Mouse (Mus musculus) A20 (cell line): ENCODE data around the gene Caml.
A peak's percentile ranks its signal among the peaks of the same experiment; 100 is the strongest.
"Not testable (repeated sequence)": the region's sequence is repeated elsewhere in the genome, so short reads cannot be mapped to it uniquely, and the experiment has no call there.

Experiments used
- DNase-seq: peaks from one replicate; pipeline ENCODE4 v3.0.0-alpha.2; 2011; ENCODE audit warnings: low read depth, low spot score

Gene Caml

GRCm38 (mm10) chr13:55622649-55623541 is at the start of gene Caml:
TSS of gene Caml (plus strand) at chr13:55623005.
- DNase-seq, result peak; percentile 95

GRCm38 (mm10) chr13:55573432-55573831 is 49.4 kb upstream of the Caml start, which contains the start of gene Tmed9:
TSS of gene Tmed9 (plus strand) at chr13:55573732.
- no peak for DNase-seq

DNA sequence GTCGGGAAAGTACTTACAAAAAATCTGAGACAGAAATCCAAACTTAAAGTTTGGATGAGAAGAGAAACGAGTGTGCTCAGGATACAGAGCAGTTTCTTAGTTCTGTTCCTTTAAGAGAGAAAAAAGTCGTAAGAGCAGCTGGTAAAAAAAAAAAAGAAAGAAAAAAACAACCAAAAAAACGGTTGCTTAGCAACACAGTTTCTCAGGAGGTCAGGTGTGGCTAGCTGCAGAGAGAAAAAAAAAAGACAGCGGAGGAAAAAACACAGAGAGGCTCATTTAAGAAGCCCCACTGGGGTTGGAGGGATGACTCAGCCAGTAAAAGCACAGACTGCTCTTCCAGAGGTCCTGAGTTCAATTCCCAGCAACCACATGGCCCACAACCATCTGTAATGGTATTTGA is 48.5 kb upstream of the Caml start:
- DNase-seq, result no peak

DNA sequence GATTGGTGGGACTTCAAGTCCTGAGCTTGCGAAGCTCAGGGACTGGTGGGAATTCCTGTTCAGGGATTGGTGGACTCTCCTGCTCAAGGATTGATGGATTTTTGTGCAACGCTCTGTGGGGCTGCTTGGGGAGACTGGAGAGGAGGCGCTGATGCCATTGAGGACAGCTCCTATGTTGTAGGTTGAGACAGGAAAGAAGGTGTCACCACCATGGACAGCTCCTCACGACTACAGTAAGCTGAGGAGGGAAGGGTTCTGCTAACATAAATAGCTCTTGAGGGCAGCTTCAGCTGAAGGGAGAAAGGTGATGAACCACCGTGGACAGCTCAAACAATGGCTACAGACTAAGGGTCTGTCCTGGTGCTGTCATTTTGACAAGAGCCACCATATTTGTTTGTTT is 46.9 kb upstream of the Caml start:
- DNase-seq, result peak; percentile 34

DNA sequence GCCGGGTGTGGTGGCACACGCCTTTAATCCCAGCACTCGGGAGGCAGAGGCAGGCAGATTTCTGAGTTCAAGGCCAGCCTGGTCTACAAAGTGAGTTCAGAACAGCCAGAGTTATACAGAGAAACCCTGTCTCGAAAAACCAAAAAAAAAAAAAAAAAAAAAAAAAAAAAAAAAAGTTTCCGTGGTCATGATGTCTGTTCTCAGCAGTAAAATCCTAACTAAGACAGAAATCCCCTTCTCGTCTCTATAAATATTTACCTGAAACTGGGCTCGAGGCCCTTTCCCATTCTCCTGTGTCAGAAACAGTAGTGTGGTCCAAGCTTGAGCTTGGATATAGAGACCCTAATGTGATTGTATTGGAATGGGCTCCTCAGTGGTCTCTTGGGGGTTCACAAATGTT is 45.9 kb upstream of the Caml start:
- not testable (repeated sequence) for DNase-seq

DNA sequence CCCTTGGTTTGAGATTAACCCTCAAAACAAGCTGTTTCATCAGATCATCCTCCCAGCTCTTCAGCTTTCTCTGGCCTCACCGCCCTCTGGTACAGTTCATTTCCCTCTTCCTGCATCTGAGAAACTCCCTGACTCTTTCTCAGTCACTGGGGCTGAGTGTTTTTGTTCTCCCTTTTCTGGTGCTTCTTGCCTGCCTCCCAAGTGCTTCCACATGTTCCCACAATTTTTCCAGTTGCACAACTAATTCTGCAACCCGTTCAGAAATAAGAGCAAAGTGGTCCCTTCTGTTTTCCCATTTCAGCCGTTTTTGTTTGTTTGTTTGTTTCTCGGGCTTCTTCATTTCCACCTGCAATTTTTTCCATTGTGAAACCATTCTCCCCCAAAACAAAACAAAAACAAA is 44.7 kb upstream of the Caml start:
- DNase-seq, result no peak

DNA sequence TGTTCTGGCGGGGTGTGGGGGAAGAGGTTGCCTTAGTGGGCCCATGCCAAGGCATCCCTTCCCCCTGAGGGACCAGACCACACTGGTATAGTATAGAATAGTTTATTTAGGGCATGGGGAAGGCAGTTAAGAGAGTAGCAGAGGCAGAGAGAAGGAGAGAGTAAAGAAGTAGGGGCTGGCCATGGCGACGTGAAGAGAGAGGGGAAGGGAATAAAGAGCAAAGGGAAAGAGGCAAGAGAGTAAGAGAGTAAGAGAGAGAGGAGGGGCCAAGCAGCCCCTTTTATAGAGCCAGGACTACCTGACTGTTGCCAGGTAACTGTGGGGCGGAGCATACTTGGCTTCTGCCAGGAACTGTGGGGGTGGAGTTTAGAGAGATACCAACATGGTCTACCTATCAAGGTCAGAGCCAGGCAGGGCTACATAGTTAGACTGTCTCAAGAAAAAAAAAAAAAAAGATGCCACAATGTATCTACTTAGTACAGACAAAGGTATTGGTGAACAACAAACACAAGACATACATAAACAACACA is 30.8 kb upstream of the Caml start:
- DNase-seq, result no peak

GRCm38 (mm10) chr13:55592512-55593253 is 30.1 kb upstream of the Caml start:
- peak; percentile 97 for DNase-seq

GRCm38 (mm10) chr13:55593254-55593747 is 29.5 kb upstream of the Caml start:
- no peak for DNase-seq

DNA sequence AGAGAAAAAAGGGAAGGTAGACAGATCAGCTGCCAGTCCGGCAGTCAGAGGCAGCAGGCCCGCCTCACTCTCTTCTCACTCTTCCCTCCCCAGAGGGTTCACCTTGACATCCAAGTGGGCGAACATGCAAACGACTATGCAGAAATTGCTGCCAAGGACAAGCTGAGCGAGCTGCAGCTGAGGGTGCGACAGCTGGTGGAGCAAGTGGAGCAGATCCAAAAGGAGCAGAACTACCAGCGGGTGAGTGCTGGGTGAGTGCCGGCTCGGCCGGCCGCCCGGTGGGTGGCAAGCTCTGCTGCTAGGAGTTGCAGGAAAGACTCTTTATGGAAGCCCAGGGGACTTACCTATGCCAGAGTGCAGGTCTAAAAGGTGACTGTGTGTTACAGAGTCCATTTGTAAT is 27.4 kb upstream of the Caml start:
- no peak for DNase-seq

GRCm38 (mm10) chr13:55596802-55597201 is 26.0 kb upstream of the Caml start:
- DNase-seq, result no peak

DNA sequence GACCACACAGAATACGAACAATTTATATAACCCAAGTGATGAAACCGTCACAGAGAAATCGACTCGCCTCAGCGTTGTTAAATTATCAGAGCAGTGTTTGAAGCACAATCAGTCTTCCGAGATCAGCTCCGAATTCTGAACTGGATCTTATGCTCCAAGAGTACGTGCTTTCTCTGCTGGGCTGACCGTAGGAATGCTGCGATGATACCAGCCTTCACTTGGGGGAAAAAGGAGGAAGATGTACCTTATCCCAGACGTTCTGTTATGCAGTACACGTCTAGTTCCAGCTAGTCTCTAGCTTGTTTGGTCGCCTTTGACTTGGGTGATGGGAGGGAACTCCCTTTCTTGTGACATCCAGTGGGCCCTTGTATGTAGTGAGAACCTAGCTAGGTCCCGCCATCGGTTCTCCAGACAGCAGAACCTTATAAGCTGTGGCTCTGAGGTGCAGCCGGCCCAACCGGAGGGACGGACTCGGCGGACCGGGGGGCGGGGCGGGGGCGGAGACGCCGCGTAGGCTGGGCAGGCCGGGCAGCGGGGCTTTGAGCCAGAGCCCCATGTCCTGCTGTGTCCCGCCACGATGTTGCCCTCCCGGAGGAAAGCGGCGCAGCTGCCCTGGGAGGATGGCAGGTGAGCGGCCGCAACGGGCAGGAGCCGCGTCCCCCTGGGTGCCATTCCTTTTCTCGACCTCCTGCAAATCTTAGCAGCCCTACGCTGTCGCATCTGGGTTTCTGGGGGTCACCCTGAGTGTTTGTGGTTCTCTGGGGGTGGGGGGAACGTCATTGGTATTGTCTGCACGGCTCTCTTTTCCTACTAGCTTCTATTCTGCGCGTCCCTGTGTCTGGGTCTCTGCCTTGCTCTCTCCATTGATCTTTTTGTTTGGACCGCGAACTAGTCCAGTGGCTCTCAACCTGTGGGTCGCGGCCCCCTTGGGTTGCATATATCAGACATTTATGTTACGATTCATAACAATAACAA is 23.0 kb upstream of the Caml start, which contains the start of gene B4galt7:
B4galt7 (plus strand) TSS at position 331 of the 975 bp plus-strand sequence.
- peak; percentile 86 for DNase-seq

- peak; percentile 55 for DNase-seq
These were observed 22.1 kb upstream of the Caml start for GRCm38 (mm10) chr13:55600657-55601056.

DNA sequence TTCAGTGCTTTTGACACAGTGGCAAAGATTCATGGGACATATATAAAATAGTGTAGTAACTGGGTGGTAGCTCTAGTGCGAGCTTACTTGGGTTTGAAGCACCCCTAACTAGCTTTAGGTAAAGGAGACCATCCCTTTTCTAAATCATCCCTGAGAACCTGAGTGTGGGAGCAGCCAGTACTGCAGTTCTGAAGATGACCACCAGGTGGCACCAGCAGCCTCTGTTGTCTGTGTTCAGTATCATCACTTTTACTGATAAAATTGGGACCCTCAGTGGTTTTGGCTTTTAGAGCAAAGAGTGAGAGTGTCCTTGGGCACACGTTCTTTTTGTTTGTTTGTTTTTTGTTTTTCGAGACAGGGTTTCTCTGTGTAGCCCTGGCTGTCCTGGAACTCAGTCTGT is 21.2 kb upstream of the Caml start:
- peak; percentile 67 for DNase-seq

GRCm38 (mm10) chr13:55604606-55605005 is 18.2 kb upstream of the Caml start:
- no peak for DNase-seq

- DNase-seq, result no peak
These were observed 15.7 kb upstream of the Caml start for GRCm38 (mm10) chr13:55606899-55607623.

DNA sequence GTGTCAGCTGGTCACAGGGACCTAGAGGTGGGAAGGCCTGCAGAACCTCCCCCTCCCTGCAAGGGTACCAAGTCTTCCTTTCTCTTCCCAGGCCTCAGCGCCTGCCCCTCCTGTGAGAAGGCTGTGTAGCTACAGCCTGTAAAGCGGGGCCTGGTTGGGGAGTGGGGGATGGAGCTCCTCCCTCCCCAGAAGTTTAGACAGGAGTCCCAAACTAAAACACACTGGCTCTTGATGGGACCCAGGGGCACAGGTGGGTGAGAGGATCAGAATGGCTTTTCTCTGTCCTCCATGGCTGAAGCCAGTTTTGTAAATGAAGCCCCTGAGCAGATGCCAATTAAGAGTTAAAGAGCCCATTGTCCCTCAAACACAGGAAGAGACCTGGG is 15.2 kb upstream of the Caml start:
- DNase-seq, result no peak

DNA sequence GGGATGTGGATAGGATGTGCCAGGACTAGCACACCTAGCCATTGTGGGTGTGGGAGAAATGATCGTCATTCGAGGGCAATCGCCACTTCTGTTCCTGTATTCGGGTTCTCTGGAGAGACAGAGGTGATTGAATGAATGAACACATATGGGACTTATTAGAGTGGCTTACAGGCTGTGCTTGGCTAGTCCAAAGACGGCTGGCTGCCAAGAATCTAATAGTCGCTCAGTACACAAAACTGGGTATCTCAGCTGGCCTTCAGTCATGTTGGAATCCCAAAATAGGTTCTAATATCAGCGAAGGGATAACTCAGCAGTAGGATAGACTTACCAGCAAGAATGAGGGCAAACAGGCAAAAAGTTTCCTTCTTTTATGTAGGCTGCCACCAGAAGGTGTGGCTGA is 10.8 kb upstream of the Caml start:
- no peak for DNase-seq

DNA sequence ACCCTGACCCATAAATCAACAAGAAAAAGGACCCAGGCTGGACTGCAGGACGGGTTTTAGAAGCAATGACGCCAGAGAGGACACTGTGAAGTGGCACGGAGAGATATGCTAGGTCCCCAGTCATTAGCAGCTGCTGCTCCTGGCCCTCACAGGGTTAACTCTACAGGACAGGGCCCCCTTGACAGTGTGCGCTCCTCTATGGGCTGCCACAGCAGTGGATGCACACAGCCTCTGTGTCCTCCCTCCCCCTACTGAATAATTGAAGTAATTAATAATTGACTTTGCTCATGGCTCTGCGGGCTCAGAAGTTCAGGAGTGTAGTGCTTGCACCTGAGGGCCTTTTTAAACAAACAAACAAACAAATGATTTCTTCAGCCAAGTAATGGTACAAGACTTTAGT is 9.3 kb upstream of the Caml start:
- DNase-seq, result no peak

DNA sequence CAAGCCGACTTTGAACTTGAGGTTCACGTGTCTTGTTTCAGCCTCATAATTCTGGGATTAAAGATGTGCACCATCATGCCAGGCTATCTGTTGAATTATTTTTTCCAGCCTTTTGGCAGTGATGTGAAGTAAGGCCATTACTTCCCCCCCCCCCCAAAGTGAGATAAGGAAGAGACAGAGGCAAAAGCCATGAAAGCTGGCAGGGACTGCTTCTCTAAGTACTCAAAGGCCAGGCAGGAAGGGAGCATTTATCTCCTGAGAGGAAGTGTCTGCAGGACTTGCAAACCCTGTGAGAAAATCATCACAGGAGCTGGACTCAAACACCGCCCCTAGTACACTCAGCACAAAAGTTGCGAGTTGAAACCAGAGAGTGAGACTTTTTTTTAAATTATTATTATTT is 3.5 kb upstream of the Caml start:
- DNase-seq, result no peak
